Mouse (Mus musculus): ENCODE measurements around the gene Thsd7b. TPM values are rescaled to one million over a fixed set of nuclear protein-coding genes. Genes with fewer than 3 reads are reported as not detected.

The Thsd7b gene
- polyA plus RNA-seq, 1 experiment from 2014 or later, result 1.9 TPM

- no peak overlapping the region for H3K4me3 ChIP-seq
- H3K27ac ChIP-seq (replicated peaks), result no peak overlapping the region
- DNase-seq (ENCODE audit: low spot score), result no peak
- no peaks in the 10 kb centered on the region for H3K27me3 ChIP-seq (ENCODE audit: low read depth, poor library complexity, severe bottlenecking)
- 87% methylated on average over 1 of the region's 1 CpGs for WGBS
- H3K4me1 ChIP-seq, result no peaks in the 10 kb centered on the region
- H3K36me3 ChIP-seq, result no peaks in the 10 kb centered on the region
- no peaks in the 10 kb centered on the region for H3K9me3 ChIP-seq (replicated peaks)
Observed at GRCm38 (mm10) chr1:129411584-129411983, 138.5 kb downstream of the Thsd7b start.

- H3K36me3 ChIP-seq, result no peaks in the 10 kb centered on the region
- no peak overlapping the region for H3K4me3 ChIP-seq
- no peak for DNase-seq (ENCODE audit: low spot score)
- H3K4me1 ChIP-seq, result no peaks in the 10 kb centered on the region
- H3K9me3 ChIP-seq (replicated peaks), result no peaks in the 10 kb centered on the region
- H3K27ac ChIP-seq (replicated peaks), result no peak overlapping the region
- no peaks in the 10 kb centered on the region for H3K27me3 ChIP-seq (ENCODE audit: low read depth, poor library complexity, severe bottlenecking)
Observed at GRCm38 (mm10) chr1:129421581-129421980, 148.5 kb downstream of the Thsd7b start.

DNA sequence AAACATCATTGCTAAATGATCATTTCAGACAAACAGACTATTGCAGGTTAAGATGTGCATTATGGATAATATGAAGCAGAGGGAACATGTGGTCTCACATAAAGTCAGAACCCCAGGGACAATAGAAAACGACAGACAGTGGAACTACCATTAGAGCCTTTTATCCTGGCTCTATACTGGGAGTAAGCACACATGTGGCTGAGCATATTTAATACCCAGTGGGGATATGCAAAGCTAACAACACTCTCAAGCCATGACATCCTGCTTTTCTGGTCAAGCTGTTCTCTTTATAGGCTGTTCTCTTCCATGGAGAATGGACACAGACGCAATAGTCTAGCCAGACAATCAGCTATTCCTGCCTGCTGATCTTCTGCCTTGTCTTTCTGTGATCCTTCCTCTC lies 191.3 kb downstream of the Thsd7b start:
- WGBS, result 89% methylated on average over 2 of the region's 2 CpGs
- DNase-seq (ENCODE audit: low spot score), result no peak
- Histone ChIP-seq H3K27me3 (ENCODE audit: low read depth, poor library complexity, severe bottlenecking) (no peaks in the 10 kb centered on the region), H3K9me3 (replicated peaks) (no peaks in the 10 kb centered on the region), H3K4me3 (no peak overlapping the region), H3K4me1 (no peaks in the 10 kb centered on the region), H3K27ac (replicated peaks) (no peak overlapping the region), H3K36me3 (no peaks in the 10 kb centered on the region)

- no peaks in the 10 kb centered on the region for H3K27me3 ChIP-seq (ENCODE audit: low read depth, poor library complexity, severe bottlenecking)
- H3K27ac ChIP-seq (replicated peaks), result no peak overlapping the region
- WGBS, result 68% methylated on average over 7 of the region's 7 CpGs
- no peak overlapping the region for H3K4me3 ChIP-seq
- no peaks in the 10 kb centered on the region for H3K36me3 ChIP-seq
- H3K4me1 ChIP-seq, result no peaks in the 10 kb centered on the region
- DNase-seq (ENCODE audit: low spot score), result peak; percentile 23
- no peaks in the 10 kb centered on the region for H3K9me3 ChIP-seq (replicated peaks)
Observed at GRCm38 (mm10) chr1:129473504-129473903, 200.4 kb downstream of the Thsd7b start.

- Histone ChIP-seq H3K27ac (replicated peaks) (no peak overlapping the region), H3K9me3 (replicated peaks) (no peaks in the 10 kb centered on the region), H3K4me1 (no peaks in the 10 kb centered on the region), H3K36me3 (no peaks in the 10 kb centered on the region), H3K4me3 (no peak overlapping the region), H3K27me3 (ENCODE audit: low read depth, poor library complexity, severe bottlenecking) (no peaks in the 10 kb centered on the region)
- 83% methylated on average over 5 of the region's 5 CpGs for WGBS
- no peak for DNase-seq (ENCODE audit: low spot score)
Observed at GRCm38 (mm10) chr1:129484266-129485031, 211.3 kb downstream of the Thsd7b start.

- H3K4me1 ChIP-seq, result no peaks in the 10 kb centered on the region
- 91% methylated on average over 3 of the region's 3 CpGs for WGBS
- no peak for DNase-seq (ENCODE audit: low spot score)
Observed at GRCm38 (mm10) chr1:129491136-129491535, 218.0 kb downstream of the Thsd7b start.

GRCm38 (mm10) chr1:129493929-129494328 lies 220.8 kb downstream of the Thsd7b start:
- no peak overlapping the region for H3K27ac ChIP-seq (replicated peaks)
- no peaks in the 10 kb centered on the region for H3K4me1 ChIP-seq
- DNase-seq (ENCODE audit: low spot score), result no peak
- H3K4me3 ChIP-seq, result no peak overlapping the region
- H3K27me3 ChIP-seq (ENCODE audit: low read depth, poor library complexity, severe bottlenecking), result no peaks in the 10 kb centered on the region
- WGBS, result 78% methylated on average over 1 of the region's 1 CpGs
- no peaks in the 10 kb centered on the region for H3K36me3 ChIP-seq
- H3K9me3 ChIP-seq (replicated peaks), result no peaks in the 10 kb centered on the region

More at GRCm38 (mm10) chr1:129491136-129491535, 218.0 kb downstream of the Thsd7b start:
- no peaks in the 10 kb centered on the region for H3K36me3 ChIP-seq
- H3K27me3 ChIP-seq (ENCODE audit: low read depth, poor library complexity, severe bottlenecking), result no peaks in the 10 kb centered on the region
- no peak overlapping the region for H3K4me3 ChIP-seq
- no peak overlapping the region for H3K27ac ChIP-seq (replicated peaks)
- no peaks in the 10 kb centered on the region for H3K9me3 ChIP-seq (replicated peaks)

- no peaks in the 10 kb centered on the region for H3K9me3 ChIP-seq (replicated peaks)
- no peak overlapping the region for H3K27ac ChIP-seq (replicated peaks)
- 77% methylated on average over 3 of the region's 3 CpGs for WGBS
- no peaks in the 10 kb centered on the region for H3K36me3 ChIP-seq
- no peaks in the 10 kb centered on the region for H3K27me3 ChIP-seq (ENCODE audit: low read depth, poor library complexity, severe bottlenecking)
- no peak for DNase-seq (ENCODE audit: low spot score)
- H3K4me1 ChIP-seq, result no peaks in the 10 kb centered on the region
- no peak overlapping the region for H3K4me3 ChIP-seq
Observed at GRCm38 (mm10) chr1:129501707-129502106, 228.6 kb downstream of the Thsd7b start.

GRCm38 (mm10) chr1:129516379-129516778 lies 243.3 kb downstream of the Thsd7b start:
- H3K9me3 ChIP-seq (replicated peaks), result no peaks in the 10 kb centered on the region
- H3K27me3 ChIP-seq (ENCODE audit: low read depth, poor library complexity, severe bottlenecking), result no peaks in the 10 kb centered on the region
- no peaks in the 10 kb centered on the region for H3K4me1 ChIP-seq
- WGBS, result 89% methylated on average over 1 of the region's 1 CpGs
- no peaks in the 10 kb centered on the region for H3K36me3 ChIP-seq
- no peak overlapping the region for H3K4me3 ChIP-seq
- DNase-seq (ENCODE audit: low spot score), result no peak
- no peak overlapping the region for H3K27ac ChIP-seq (replicated peaks)

GRCm38 (mm10) chr1:129519751-129520150 lies 246.6 kb downstream of the Thsd7b start:
- no peak overlapping the region for H3K4me3 ChIP-seq
- H3K36me3 ChIP-seq, result no peaks in the 10 kb centered on the region
- no peaks in the 10 kb centered on the region for H3K27me3 ChIP-seq (ENCODE audit: low read depth, poor library complexity, severe bottlenecking)
- H3K27ac ChIP-seq (replicated peaks), result no peak overlapping the region
- H3K4me1 ChIP-seq, result no peaks in the 10 kb centered on the region
- no peaks in the 10 kb centered on the region for H3K9me3 ChIP-seq (replicated peaks)
- WGBS, result 94% methylated on average over 5 of the region's 5 CpGs
- DNase-seq (ENCODE audit: low spot score), result no peak

DNA sequence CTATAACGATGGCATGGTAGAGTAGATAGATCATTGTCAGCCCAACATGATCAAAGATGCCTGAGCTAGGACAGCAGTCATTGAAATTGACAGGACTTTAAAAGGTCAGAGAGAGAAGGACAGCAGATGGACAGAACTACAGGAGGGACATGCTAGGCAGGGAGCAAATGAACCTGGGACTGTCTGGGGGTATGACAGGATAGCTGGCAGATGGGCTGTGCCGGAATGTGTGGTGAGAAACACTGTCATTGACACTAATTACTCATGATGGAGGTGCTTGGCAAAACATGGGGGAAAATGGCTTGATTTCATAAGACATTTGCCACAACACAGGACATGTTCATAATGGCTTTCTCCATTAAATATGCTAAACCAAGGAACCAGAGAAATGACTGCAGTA lies 253.9 kb downstream of the Thsd7b start:
- DNase-seq (ENCODE audit: low spot score), result no peak
- Histone ChIP-seq H3K4me3 (no peak overlapping the region), H3K4me1 (no peaks in the 10 kb centered on the region), H3K27me3 (ENCODE audit: low read depth, poor library complexity, severe bottlenecking) (no peaks in the 10 kb centered on the region), H3K27ac (replicated peaks) (no peak overlapping the region), H3K36me3 (no peaks in the 10 kb centered on the region), H3K9me3 (replicated peaks) (no peaks in the 10 kb centered on the region)
- 84% methylated on average over 2 of the region's 2 CpGs for WGBS

- no peak for DNase-seq (ENCODE audit: low spot score)
- H3K36me3 ChIP-seq, result no peaks in the 10 kb centered on the region
- H3K27me3 ChIP-seq (ENCODE audit: low read depth, poor library complexity, severe bottlenecking), result no peaks in the 10 kb centered on the region
- H3K4me1 ChIP-seq, result no peaks in the 10 kb centered on the region
- H3K4me3 ChIP-seq, result no peak overlapping the region
- WGBS, result 93% methylated on average over 3 of the region's 3 CpGs
- H3K27ac ChIP-seq (replicated peaks), result no peak overlapping the region
- no peaks in the 10 kb centered on the region for H3K9me3 ChIP-seq (replicated peaks)
Observed at GRCm38 (mm10) chr1:129532206-129532605, 259.1 kb downstream of the Thsd7b start.

DNA sequence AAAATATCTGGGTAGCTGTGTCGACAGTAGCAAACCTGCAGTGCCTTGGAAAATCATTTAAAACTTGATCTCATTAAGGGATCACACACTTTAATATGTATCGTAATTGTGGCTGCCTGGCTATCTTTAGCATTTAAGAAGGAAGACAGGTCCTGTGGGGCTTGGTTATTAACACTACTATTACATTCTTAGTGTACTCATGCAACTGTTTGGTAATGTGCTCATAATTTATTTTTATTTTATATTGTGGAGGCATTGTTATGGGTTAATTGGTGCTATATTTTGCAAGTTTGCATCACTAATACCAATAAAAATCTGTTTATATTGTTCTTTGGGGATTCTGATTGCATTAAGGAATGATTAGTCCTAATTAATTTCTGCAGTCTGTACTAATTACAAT lies 265.4 kb downstream of the Thsd7b start:
- WGBS, result 85% methylated on average over 2 of the region's 2 CpGs
- Histone ChIP-seq H3K27ac (replicated peaks) (no peak overlapping the region), H3K27me3 (ENCODE audit: low read depth, poor library complexity, severe bottlenecking) (no peaks in the 10 kb centered on the region), H3K9me3 (replicated peaks) (no peaks in the 10 kb centered on the region), H3K36me3 (no peaks in the 10 kb centered on the region), H3K4me3 (no peak overlapping the region), H3K4me1 (no peaks in the 10 kb centered on the region)
- no peak for DNase-seq (ENCODE audit: low spot score)
